In the genomic region with DNA sequence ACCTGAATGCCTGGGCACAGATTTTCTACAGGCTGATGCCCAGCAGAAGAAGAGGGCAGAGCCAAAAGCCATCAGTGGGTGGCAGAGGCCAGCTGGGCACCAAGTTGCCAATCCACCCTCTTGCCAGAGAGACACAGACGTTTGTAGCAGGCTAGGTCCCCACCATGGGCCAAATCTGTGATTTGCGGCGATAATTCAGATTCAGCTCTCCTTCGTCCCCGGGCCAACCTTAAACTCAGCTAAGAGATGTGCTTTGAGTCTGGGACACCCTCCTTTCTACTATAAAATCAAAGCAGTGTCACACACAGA, we compare ENCODE assay signal across 12 mouse cellular contexts.
A peak's percentile ranks its signal among the peaks of the same experiment; 100 is the strongest.
DNase-seq lines count a peak whose midpoint lies in the region; ATAC-seq lines count a peak whose summit lies in the region.
"Had no signal": no experiment of that assay in that cellular context is flagged by ENCODE, and none has a peak within 500 bp of the region (broad histone marks: within the 10 kb centered on the region; RNA-seq: fewer than 3 reads in every experiment).

No protein-coding gene starts in this region.

- no peaks in the 10 kb centered on the region for H3K36me3 ChIP-seq in hindbrain, embryonic 14.5 days (replicated peaks; ENCODE audit: control insufficient read depth, insufficient read depth)
- H3K36me3 ChIP-seq: intestine, embryonic 15.5 days; limb, embryonic 15.5 days had no signal

- H3K9me3 ChIP-seq in hindbrain, embryonic 14.5 days (ENCODE audit: control insufficient read depth, low read length): no peaks in the 10 kb centered on the region
- H3K9me3 ChIP-seq: intestine, embryonic 15.5 days; limb, embryonic 15.5 days had no signal

- H3K27me3 ChIP-seq in hindbrain, embryonic 14.5 days (ENCODE audit: control insufficient read depth, insufficient read depth, low read length): no peaks in the 10 kb centered on the region
- H3K27me3 ChIP-seq: intestine, embryonic 15.5 days; limb, embryonic 15.5 days had no signal

- peaks cover 25% of the 10 kb centered on the region for H3K4me1 ChIP-seq in hindbrain, embryonic 14.5 days (replicated peaks; ENCODE audit: control insufficient read depth, insufficient read depth, low read length)

- peak overlapping the region; percentile 60; the same call in 1 of the 2 replicates for H3K27ac ChIP-seq in hindbrain, embryonic 14.5 days
- H3K27ac ChIP-seq: intestine, embryonic 15.5 days; macrophage had no signal

- 61% methylated on average over 5 of the region's 5 CpGs for WGBS in hindbrain, embryonic 14.5 days

- DNase-seq in layer of hippocampus, postnatal 10 days (ENCODE audit: low spot score in 2 of 2): peak; percentile 16 to 32
- no peak for DNase-seq in layer of hippocampus, adult 9-10 months (ENCODE audit: low spot score)
- peak; percentile 82 to 89 for DNase-seq in cerebellum, postnatal 14 days
- DNase-seq in hindbrain, embryonic 14.5 days (ENCODE audit: low spot score): peak; percentile 28
- no peak for DNase-seq in thymus, adult 18-20 months
- no peak for DNase-seq in layer of hippocampus, adult 18-20 months (ENCODE audit: low spot score in 2 of 2)
- no peak for DNase-seq in layer of hippocampus, adult 9-11 months
- DNase-seq: thymus, postnatal 36 days had no signal

- ATAC-seq in cerebellum, adult (ENCODE audit: insufficient number of reproducible peaks, low FRiP score, low TSS enrichment): peak; percentile 71
- ATAC-seq in hindbrain, embryonic 14.5 days (ENCODE audit: low FRiP score): no peak

- H3K4me2 ChIP-seq in hindbrain, embryonic 14.5 days (replicated peaks): no peak overlapping the region
- H3K4me2 ChIP-seq: limb, embryonic 15.5 days had no signal

- H3K9ac ChIP-seq in hindbrain, embryonic 14.5 days: no peak overlapping the region
- H3K9ac ChIP-seq: intestine, embryonic 15.5 days; limb, embryonic 15.5 days had no signal

- H3K4me3 ChIP-seq in hindbrain, embryonic 14.5 days (replicated peaks; ENCODE audit: low read length): no peak overlapping the region
- H3K4me3 ChIP-seq: intestine, embryonic 15.5 days; limb, embryonic 15.5 days had no signal

Comparison
In these comparisons a context has a peak if more than half of its experiments do, and no peak if none do; other contexts are left out.
1. DNase-seq: peak in layer of hippocampus, postnatal 10 days (2 of 2), cerebellum, postnatal 14 days (2 of 2) and hindbrain, embryonic 14.5 days (single experiment); none in layer of hippocampus, adult 9-10 months (single experiment), thymus, adult 18-20 months (0 of 2), layer of hippocampus, adult 18-20 months (0 of 2) and layer of hippocampus, adult 9-11 months (single experiment).